Mouse (Mus musculus) embryonic facial prominence, embryonic 10.5 days (tissue): Measurements from ENCODE around the gene Zfp827. TPM values are rescaled to one million over a fixed set of nuclear protein-coding genes. Genes with fewer than 3 reads are reported as not detected.

Experiments
- DNase-seq: peaks from one replicate; pipeline ENCODE4 v3.0.0-alpha.2; 2017; ENCODE audit warnings: low spot score
- H3K27ac ChIP-seq: fragments of 300-500 bp; sonication (generic); replicated peaks from 2 replicates; pipeline ENCODE4 v1.5.1; 2016; ENCODE audit warnings: mild to moderate bottlenecking
- H3K27me3 ChIP-seq: fragments of 300-500 bp; sonication (generic); replicated peaks from 2 replicates; pipeline ENCODE4 v1.6.1; 2016; ENCODE audit warnings: low read depth, mild to moderate bottlenecking; ENCODE audit not compliant: poor library complexity, severe bottlenecking
- H3K36me3 ChIP-seq: fragments of 300-500 bp; sonication (generic); replicated peaks from 2 replicates; pipeline ENCODE4 v1.6.1; 2016; ENCODE audit warnings: mild to moderate bottlenecking, moderate library complexity
- H3K4me1 ChIP-seq: fragments of 300-500 bp; sonication (generic); 2 replicates; pipeline ENCODE4 v1.6.1; 2016
- H3K4me3 ChIP-seq: fragments of 300-500 bp; sonication (generic); 2 replicates; pipeline ENCODE4 v1.5.1; 2016; ENCODE audit warnings: mild to moderate bottlenecking, moderate library complexity
- H3K9me3 ChIP-seq: fragments of 300-500 bp; sonication (generic); 2 replicates; pipeline ENCODE4 v1.6.1; 2016; ENCODE audit warnings: mild to moderate bottlenecking
- whole genome bisulfite sequencing: fragments of 180-500 bp; shearing (Covaris S2); methylation state at CpG from one replicate; pipeline ENCODE4 v1.1.7; 2016; 5-methylcytosine and 5-hydroxymethylcytosine counted together
- polyA plus RNA-seq: library from polyadenylated mRNA; unstranded; fragments of >200 nt; fragmentation: Nextera tagmentation; extraction: Ambion mirVana; gene quantifications from 2 replicates; pipeline ENCODE4 v1.2.1, GENCODE M21; 2016

Zfp827 gene
- polyA plus RNA-seq, 1 experiment from 2014 or later, result 8.2 TPM

DNA sequence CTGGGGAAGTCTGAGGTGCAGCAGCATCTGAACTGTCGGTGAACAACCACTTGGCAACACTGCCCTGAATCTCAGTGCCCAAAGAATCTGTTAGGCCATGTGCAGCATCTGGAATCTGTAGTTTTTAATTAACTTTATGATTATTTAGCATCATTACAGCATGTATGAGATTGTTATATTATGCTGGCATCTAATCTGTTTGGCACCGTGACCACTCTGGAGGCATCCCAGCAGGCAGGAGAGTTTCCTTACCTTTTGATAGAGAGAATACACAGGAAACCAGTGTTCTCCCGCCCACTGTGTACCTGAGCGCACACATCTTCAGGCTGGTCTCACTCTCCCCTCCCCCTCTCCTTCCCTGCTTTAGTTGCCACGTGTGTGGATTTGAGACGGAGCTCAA is 151.4 kb downstream of the Zfp827 start:
- Histone ChIP-seq H3K4me3 (no peak overlapping the region), H3K27me3 (no peaks in the 10 kb centered on the region), H3K4me1 (no peaks in the 10 kb centered on the region), H3K9me3 (no peaks in the 10 kb centered on the region), H3K27ac (no peak overlapping the region), H3K36me3 (peaks cover 94% of the 10 kb centered on the region)
- no peak for DNase-seq
- 92% methylated on average over 6 of the region's 6 CpGs for whole genome bisulfite sequencing

DNA sequence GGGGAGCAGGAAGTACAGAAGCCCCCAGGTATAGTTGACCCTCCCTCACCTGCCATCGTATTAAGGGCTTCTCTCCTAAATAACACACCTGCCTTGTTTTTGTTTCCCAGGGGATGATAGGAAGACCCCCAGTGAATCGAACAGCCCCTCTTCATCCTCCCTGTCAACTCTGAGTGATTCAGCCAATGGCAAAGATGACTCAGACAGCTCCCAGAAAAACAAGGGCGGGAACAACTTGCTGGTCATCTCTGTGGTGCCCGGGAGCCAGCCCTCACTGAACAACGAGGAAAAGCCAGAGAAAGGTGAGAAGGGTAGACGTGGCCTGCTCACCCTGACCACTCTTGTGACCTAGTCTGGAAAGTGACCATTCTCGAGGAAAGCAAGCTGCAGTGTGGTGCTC is 157.3 kb downstream of the Zfp827 start:
- no peak for DNase-seq
- Histone ChIP-seq H3K36me3 (peaks cover 100% of the 10 kb centered on the region), H3K4me3 (no peak overlapping the region), H3K9me3 (no peaks in the 10 kb centered on the region), H3K27me3 (no peaks in the 10 kb centered on the region), H3K4me1 (no peaks in the 10 kb centered on the region; the same call in 1 of the 2 replicates), H3K27ac (no peak overlapping the region)
- WGBS, result 85% methylated on average over 7 of the region's 7 CpGs

DNA sequence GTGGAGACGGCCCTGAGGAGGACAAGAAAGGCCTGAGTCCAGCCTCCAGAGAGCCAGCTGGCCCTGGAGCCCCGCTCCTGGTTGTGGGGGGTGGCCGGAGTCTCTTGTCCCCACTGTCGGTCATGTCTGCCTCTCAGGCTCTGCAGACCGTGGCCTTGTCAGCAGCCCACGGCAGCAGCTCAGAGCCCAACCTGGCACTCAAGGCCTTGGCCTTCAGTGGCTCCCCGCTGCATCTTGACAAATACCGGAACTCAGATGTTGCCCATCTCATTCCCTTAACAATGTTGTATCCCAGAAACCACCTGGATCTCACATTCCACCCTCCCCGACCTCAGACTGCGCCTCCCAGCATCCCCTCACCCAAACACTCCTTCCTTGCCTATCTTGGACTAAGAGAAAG is 161.8 kb downstream of the Zfp827 start:
- no peaks in the 10 kb centered on the region; the same call in 1 of the 2 replicates for H3K4me1 ChIP-seq
- WGBS, result 94% methylated on average over 10 of the region's 10 CpGs
- H3K27me3 ChIP-seq, result no peaks in the 10 kb centered on the region
- H3K4me3 ChIP-seq, result no peak overlapping the region
- no peak overlapping the region for H3K27ac ChIP-seq
- peaks cover 85% of the 10 kb centered on the region for H3K36me3 ChIP-seq
- DNase-seq, result no peak
- no peaks in the 10 kb centered on the region for H3K9me3 ChIP-seq

DNA sequence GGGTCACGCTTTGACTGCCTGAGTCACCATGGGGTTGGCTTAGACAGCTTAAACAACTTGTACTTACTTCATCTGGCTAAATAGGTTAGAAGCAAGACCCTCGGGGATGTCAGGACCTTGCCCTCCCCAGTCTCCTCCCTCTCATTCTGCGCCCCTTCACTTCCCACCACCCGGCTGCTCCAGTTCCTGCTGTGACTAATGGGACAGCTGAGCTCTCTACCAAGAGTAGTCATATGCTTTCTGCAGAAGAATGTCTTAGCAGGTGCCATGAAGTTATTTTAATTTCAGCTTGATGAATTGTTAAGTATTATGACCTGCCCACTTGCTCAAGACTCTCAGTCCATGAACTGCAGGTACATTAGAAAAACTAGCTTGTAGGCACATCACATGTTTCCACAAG is 168.2 kb downstream of the Zfp827 start:
- WGBS, result 79% methylated on average over 4 of the region's 4 CpGs

DNA sequence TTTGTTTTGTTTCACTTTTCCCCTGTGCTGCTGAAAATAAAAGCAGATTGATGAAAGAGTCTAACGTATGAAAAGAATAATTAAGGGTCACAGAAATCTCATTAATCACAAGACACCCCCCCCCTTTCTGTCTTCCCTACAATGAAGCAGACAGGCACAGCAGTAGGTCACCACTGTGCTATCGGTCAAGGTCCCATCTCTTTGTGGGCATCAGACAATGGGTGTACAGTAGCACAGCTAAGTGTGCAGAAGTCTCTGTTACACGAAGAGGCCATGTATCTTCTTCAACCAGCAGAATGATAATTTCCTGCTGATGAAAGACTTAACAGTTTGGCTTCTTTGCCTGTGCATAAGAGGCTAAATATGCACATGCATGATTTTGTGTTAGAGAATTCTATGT is 170.4 kb downstream of the Zfp827 start:
- Histone ChIP-seq H3K4me3 (no peak overlapping the region), H3K4me1 (peaks cover 14% of the 10 kb centered on the region), H3K27me3 (no peaks in the 10 kb centered on the region), H3K36me3 (peaks cover 8% of the 10 kb centered on the region; the same call in 1 of the 2 replicates), H3K27ac (no peak overlapping the region), H3K9me3 (no peaks in the 10 kb centered on the region)
- 78% methylated on average over 3 of the region's 3 CpGs for WGBS
- no peak for DNase-seq

More for the DNA sequence above, 168.2 kb downstream of the Zfp827 start:
- peaks cover 5% of the 10 kb centered on the region; the same call in 1 of the 2 replicates for H3K4me1 ChIP-seq
- peaks cover 22% of the 10 kb centered on the region for H3K36me3 ChIP-seq
- H3K4me3 ChIP-seq, result no peak overlapping the region
- H3K27me3 ChIP-seq, result no peaks in the 10 kb centered on the region
- no peak overlapping the region for H3K27ac ChIP-seq
- DNase-seq, result no peak
- H3K9me3 ChIP-seq, result no peaks in the 10 kb centered on the region

DNA sequence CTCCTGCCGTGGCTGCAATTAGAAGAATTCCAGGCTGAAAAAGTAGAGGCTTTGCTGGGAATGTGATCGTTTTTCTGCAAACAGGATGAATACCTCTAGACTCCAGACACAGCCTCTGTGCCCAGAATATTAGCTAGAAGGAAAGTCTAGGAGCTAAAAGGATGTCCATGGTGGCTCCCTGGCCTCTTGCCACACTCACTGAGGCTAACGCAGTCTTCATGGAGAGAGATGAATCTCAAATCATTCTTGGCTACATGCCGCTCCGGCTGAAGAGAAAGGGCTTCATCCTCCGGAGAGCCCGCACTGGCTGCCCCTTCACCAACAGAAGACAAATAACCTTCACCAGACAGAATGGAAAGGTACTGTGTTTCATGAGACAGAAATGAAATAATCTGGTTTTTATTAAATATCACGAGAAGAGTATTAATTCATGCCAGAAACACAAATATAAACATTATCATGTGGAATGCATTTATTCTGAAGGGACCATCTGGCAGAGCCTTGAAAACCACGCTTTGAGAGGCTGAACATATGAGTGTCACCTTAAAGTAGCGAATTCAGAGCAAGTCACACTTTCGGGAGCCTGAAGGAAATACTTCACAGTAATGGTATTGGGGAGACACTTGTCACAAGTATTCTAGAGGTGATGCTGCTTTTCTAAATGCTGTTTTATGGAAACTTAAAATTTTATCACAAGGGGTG is 173.4 kb downstream of the Zfp827 start:
- H3K9me3 ChIP-seq, result no peaks in the 10 kb centered on the region
- no peaks in the 10 kb centered on the region for H3K27me3 ChIP-seq
- no peak for DNase-seq
- peaks cover 14% of the 10 kb centered on the region for H3K4me1 ChIP-seq
- H3K4me3 ChIP-seq, result no peak overlapping the region
- H3K36me3 ChIP-seq, result no peaks in the 10 kb centered on the region
- WGBS, result 64% methylated on average over 11 of the region's 11 CpGs
- H3K27ac ChIP-seq, result no peak overlapping the region; the same call in 1 of the 2 replicates

DNA sequence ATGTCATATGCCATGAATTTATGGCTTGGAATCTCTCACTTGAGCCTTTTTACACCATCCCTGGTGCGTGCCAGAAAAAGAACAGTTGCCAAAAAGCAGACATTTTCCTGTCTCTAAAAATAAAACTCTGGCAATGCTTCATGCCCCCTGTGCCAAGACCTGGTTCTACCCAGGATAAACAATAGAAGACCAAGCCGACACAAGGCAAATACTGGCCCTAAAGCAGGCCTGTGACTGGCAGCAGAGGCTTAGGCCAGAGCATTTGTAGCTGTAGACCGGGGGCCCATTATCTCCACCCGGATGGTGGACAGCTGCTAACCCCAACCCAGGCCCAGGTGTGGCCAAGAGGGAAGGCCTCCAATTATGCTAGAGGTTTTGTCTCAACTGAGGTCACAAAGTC is 178.7 kb downstream of the Zfp827 start:
- H3K9me3 ChIP-seq, result no peaks in the 10 kb centered on the region
- no peak overlapping the region for H3K4me3 ChIP-seq
- H3K27ac ChIP-seq, result peak overlapping the region; percentile 95
- no peaks in the 10 kb centered on the region for H3K36me3 ChIP-seq
- WGBS, result 85% methylated on average over 4 of the region's 4 CpGs
- no peak for DNase-seq
- peaks cover 52% of the 10 kb centered on the region for H3K4me1 ChIP-seq
- H3K27me3 ChIP-seq, result no peaks in the 10 kb centered on the region

DNA sequence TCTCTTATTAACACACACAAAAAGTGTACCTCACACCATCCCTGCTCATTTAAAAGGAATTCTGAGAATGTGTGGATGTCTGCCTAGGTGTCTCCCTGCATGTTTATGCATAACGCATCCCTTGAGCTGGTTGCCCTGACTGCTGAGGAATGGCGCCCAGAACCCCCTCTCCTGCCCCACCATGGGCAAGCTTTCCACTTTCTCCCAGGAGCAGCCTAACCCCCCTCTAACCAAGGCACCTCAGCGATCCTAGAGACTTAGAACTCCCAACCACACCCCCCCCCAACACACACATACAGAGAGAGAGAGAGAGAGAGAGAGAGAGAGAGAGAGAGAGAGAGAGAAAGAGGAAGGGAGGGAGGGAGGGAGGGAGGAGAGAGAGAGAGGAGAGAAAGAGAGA is 179.9 kb downstream of the Zfp827 start:
- WGBS, result 40% methylated on average over 3 of the region's 3 CpGs
- no peak overlapping the region for H3K4me3 ChIP-seq
- H3K9me3 ChIP-seq, result no peaks in the 10 kb centered on the region
- H3K27me3 ChIP-seq, result no peaks in the 10 kb centered on the region
- H3K27ac ChIP-seq, result peak overlapping the region; percentile 95
- H3K4me1 ChIP-seq, result peaks cover 44% of the 10 kb centered on the region
- peak; percentile 30 for DNase-seq
- H3K36me3 ChIP-seq, result no peaks in the 10 kb centered on the region

DNA sequence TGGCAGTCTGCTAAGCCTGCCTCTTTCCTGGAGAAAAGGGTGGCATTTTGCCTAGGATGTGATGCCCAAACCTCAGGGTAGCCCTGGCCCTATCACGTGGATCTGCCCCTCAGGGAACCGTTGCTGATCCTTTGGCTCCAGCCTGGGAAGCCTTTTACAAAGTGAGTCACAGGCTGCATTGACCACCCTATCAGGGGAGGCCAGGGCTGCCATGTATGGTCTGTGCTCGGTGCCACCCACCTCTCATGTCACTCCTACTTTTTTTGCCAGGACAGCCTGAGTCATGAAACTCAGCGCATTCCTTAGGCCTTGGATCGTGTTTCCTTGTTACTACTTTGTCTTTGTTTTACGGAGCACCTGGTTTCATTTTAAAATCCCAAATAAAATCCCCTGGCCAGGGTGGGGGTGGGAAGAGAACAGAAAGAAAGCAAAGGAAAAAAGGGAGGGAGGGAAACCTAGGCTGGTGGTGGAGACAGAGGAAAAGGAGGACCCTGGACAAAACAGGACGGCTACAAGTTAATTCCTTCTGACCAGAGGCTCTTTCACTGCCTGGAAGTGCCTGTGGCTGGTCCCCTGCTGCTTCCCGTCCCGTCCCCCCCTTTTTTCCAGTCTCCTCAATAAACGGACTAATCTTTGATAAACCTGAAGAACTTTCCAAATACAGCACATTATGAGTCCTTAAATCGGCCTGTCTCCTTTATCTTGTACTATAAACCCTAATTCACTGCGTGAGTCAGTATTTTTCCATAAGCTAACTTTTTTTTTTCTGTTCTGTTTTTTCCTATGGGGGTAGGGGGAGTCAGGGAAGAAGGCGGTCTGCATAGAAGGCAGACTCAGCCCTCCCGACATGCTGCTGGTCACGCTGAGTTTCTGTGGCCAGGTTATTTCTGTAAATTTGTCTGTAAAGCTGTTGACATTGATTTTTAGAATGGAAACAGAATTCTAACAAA is 180.7 kb downstream of the Zfp827 start:
- Histone ChIP-seq H3K4me3 (peak overlapping the region; percentile 56), H3K27me3 (no peaks in the 10 kb centered on the region), H3K36me3 (no peaks in the 10 kb centered on the region), H3K27ac (peak overlapping the region; percentile 95), H3K9me3 (no peaks in the 10 kb centered on the region), H3K4me1 (peaks cover 44% of the 10 kb centered on the region)
- peak; percentile 78 for DNase-seq
- 5% methylated on average over 15 of the region's 15 CpGs for WGBS

DNA sequence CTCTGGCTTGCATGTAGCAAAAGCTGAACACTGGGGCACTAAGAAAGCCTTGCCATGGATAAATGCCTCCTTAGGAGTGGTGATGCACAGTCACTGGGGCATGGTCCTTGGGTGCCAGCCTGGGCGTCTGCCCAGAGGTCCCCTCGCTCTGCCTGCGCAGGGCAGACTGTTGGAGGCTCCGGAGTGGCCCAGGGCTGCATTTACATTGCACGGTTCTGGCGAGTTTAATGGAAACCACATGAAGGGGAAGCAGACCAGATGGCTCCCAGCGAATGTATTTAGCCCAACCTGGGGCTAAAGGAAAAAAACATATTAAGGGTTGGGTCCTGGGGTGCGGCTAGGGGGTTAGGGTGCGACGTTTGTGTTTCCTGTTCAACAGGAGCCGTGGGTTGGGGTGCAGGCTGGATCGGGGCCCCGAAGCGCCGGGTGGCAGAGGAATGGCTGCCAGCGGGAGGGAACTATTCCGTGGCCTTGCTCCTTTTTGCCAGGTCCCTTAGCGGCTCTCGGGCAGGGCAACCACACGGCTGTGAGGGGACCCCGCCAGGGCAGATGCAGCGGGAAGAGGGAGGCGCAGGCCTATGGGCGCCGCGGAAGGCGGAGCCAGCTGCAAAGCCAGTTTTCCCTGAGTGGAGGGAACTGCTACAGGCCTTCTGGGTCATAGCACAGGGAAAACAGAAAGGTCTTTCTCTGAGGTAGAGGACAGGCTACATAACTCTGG is 181.6 kb downstream of the Zfp827 start:
- Histone ChIP-seq H3K4me1 (peaks cover 44% of the 10 kb centered on the region), H3K4me3 (peak overlapping the region; percentile 56), H3K27ac (peak overlapping the region; percentile 95), H3K27me3 (no peaks in the 10 kb centered on the region), H3K9me3 (0 out of 2 replicates have a peak, but pooled peaks cover 6% of the 10 kb centered on the region), H3K36me3 (no peaks in the 10 kb centered on the region)
- DNase-seq, result peak; percentile 84
- 2% methylated on average over 27 of the region's 27 CpGs for WGBS

DNA sequence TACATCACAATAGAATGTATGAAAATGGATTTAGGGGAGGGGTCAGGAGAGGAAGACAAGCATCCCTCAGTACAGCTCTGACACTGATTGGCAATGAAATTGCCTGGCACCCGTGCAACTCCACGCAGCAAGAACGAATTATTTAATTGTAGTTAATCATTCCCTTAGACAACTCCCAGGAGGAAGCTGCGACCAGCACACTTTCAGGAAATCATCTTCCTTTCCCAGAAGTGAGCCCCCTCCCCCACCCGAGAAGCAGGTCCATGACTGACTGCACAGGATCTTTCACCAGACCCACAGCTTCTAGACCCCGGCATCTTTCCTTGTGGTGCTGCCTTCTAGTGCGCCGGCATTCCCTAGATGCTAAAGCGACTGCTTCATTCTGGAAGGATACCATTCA is 183.4 kb downstream of the Zfp827 start:
- peak overlapping the region; percentile 48; the same call in 1 of the 2 replicates for H3K27ac ChIP-seq
- no peak overlapping the region for H3K4me3 ChIP-seq
- DNase-seq, result no peak
- WGBS, result 74% methylated on average over 9 of the region's 9 CpGs
- no peaks in the 10 kb centered on the region for H3K27me3 ChIP-seq
- H3K36me3 ChIP-seq, result no peaks in the 10 kb centered on the region
- H3K4me1 ChIP-seq, result peaks cover 44% of the 10 kb centered on the region
- 0 out of 2 replicates have a peak, but pooled peaks cover 6% of the 10 kb centered on the region for H3K9me3 ChIP-seq

DNA sequence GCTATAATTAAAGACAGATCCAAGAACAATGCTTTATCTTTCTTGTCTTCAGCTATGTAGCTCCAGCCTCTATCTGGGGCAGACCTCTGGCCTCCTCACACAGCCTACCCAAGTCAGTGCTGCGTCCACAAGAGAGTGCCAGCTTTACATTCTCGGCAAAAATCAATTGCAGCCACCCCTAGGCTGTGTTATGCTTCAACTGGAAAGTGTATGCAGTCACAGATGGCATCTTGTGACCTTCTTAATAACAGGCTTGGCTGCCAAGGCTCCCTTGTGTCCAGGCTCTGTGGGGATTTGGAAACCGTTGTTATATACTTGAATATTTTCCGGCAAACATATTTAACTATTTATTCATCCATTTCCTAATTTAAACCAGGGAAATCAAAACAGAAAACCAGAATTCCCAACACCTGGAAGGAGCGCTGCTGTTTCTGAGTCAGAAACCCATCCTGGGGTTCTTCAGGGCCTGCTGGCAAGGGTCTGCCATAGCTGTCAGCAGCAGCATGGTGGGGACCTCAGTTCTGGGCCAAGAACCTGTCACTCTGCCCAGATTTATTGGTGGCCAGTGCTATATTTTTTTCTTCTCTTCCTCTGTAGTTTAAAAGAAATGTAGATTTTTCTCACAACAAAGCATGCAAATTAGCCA is 194.0 kb downstream of the Zfp827 start:
- no peak overlapping the region for H3K4me3 ChIP-seq
- peak; percentile 23 for DNase-seq
- peaks cover 20% of the 10 kb centered on the region for H3K4me1 ChIP-seq
- H3K36me3 ChIP-seq, result no peaks in the 10 kb centered on the region
- peak overlapping the region; percentile 44; the same call in 1 of the 2 replicates for H3K27ac ChIP-seq
- H3K27me3 ChIP-seq, result no peaks in the 10 kb centered on the region
- H3K9me3 ChIP-seq, result peaks cover 5% of the 10 kb centered on the region; the same call in 1 of the 2 replicates
- WGBS, result 46% methylated on average over 5 of the region's 5 CpGs
